Mouse (Mus musculus) CD8-positive naive resting alpha-beta T cell, adult 2 months (primary cell): ENCODE data around the gene Tnfrsf1a.
"Not testable (repeated sequence)": the region's sequence is repeated elsewhere in the genome, so short reads cannot be mapped to it uniquely, and the experiment has no call there.

Source experiments
- DNase-seq, 2 experiments: peaks; one replicate each; pipeline ENCODE4 v3.0.0; 2022; ENCODE audit warnings: low read depth in 2 of 2, low spot score in 2 of 2

Gene Tnfrsf1a

GRCm38 (mm10) chr6:125348721-125349574 is at the start of gene Tnfrsf1a:
TSS of gene Tnfrsf1a (plus strand) at chr6:125349362.
- no peak for DNase-seq

DNA sequence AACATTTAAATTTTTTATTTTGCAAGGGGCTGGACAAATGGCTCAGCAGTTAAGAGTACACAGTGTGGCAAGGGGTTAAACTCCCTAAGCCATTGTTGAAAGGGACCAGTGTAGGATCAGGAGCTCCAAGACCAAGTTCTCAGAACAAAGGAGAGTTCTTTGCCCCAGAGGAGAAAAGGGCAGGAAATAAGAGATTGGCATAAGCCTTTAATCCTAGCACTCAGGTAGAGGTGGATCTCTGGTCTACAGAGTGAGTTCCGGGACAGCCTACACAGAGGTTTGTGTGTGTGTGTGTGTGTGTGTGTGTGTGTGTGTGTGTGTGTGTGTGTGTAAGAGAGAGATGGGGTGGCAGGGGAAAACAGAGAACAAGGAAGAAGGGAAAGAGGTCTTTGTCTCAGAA is 48.2 kb upstream of the Tnfrsf1a start:
- no peak for DNase-seq

GRCm38 (mm10) chr6:125302231-125302982 is 46.8 kb upstream of the Tnfrsf1a start:
- no peak for DNase-seq

GRCm38 (mm10) chr6:125303242-125303641 is 45.9 kb upstream of the Tnfrsf1a start:
- DNase-seq, result no peak

GRCm38 (mm10) chr6:125304408-125304807 is 44.8 kb upstream of the Tnfrsf1a start:
- DNase-seq, result not testable (repeated sequence)

- no peak for DNase-seq
Observed at GRCm38 (mm10) chr6:125305465-125305864, 43.7 kb upstream of the Tnfrsf1a start.

GRCm38 (mm10) chr6:125307091-125307490 is 42.1 kb upstream of the Tnfrsf1a start:
- DNase-seq, result no peak

- no peak for DNase-seq
Observed at GRCm38 (mm10) chr6:125308921-125309320, 40.2 kb upstream of the Tnfrsf1a start.

GRCm38 (mm10) chr6:125309406-125309805 is 39.8 kb upstream of the Tnfrsf1a start:
- DNase-seq, result no peak

- no peak for DNase-seq
Observed at GRCm38 (mm10) chr6:125312171-125312570, 37.0 kb upstream of the Tnfrsf1a start.

GRCm38 (mm10) chr6:125312581-125313355 is 36.4 kb upstream of the Tnfrsf1a start:
- DNase-seq, result no peak

- no peak for DNase-seq
Observed at GRCm38 (mm10) chr6:125313546-125314230, 35.5 kb upstream of the Tnfrsf1a start, which contains the start of gene Ltbr. TSS of gene Ltbr (minus strand) at chr6:125313885.

- no peak for DNase-seq
Observed at GRCm38 (mm10) chr6:125314231-125314563, 35.0 kb upstream of the Tnfrsf1a start.

DNA sequence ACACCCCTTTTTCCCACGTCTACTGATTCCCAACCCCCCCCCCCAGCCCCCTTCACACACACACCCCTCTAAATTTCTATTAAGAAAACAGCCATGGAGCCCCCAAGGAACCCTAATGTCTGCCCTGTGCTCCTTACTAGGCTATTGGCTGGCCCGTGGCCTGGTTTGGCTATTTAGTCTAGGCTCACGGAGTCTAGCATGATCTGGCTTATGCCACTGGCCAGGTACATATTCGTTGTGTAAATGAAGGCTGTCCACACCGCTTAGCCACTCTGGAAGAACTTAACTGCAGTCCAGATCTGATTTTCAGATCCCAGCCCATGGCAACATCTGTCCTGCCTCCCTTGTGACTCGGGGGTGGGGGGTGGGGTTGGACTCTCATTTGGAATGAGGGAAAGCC is 34.4 kb upstream of the Tnfrsf1a start:
- no peak for DNase-seq

DNA sequence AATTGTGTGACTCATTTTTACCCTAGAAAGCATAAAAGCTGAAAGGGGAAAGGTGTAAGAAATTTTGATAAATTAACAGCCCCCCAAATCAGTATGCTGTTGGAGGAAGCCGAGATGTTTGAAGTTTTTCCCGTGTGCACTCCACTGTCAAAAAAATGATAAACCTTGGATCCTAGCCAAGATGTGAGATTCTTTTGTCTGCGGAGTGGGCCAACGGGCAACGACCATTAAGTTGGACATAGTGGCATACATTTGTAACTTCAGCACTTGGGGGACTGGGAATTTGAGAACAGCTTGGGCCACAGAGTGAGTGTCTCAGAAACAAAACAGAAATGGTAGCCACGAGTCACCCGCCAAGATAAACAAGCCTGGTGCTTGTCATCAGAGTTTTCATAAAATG is 32.1 kb upstream of the Tnfrsf1a start:
- DNase-seq, result no peak

DNA sequence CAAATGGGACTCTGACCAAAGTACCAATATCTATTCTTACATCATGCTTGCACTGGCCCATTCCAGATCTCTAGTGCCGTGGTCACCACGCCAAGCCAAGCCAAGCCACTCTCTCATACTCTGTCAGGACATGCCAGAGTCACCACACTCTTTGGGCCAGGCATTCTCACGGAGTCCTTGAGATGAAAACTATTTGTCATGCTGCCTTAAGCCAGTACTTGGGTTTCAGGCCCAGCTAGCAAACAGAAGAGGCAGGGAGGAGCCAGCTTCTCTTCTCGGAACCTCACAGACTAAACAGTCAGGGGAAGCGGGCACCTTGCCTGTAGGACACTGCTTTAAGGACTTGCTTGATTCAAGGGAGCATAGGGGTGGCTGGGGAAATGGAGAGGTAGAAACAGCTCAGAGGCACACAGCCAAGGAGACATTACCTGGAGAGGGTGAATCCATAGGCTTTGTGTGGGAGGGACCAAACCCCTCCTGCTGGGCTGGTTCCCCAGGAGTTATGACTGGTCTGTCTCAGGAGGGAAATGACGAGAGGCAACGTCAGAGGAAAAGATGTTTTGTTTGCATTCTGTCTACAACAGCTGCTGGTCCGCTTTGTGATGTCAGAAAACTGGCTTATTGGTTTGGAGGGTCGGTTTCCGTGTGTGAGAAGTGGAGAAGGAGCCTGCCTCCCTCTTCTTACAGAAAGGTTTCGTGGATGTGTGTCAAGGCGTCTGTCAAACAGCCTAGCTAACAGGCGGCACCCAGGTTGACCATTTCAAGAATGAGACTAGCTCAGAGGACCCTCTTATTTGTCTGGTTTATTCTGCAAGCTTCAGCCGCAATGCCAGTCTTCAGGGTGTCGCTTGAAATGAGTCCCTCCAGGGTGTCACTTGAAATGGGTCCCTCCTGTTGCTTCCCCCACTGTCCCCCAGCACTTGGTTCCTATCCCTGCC is 29.9 kb upstream of the Tnfrsf1a start:
- no peak for DNase-seq

- no peak for DNase-seq
Observed at GRCm38 (mm10) chr6:125319919-125320296, 29.3 kb upstream of the Tnfrsf1a start.

- no peak for DNase-seq
Observed at GRCm38 (mm10) chr6:125320323-125320722, 28.8 kb upstream of the Tnfrsf1a start, which contains the start of gene Scnn1a. TSS of gene Scnn1a (plus strand) at chr6:125320659.

DNA sequence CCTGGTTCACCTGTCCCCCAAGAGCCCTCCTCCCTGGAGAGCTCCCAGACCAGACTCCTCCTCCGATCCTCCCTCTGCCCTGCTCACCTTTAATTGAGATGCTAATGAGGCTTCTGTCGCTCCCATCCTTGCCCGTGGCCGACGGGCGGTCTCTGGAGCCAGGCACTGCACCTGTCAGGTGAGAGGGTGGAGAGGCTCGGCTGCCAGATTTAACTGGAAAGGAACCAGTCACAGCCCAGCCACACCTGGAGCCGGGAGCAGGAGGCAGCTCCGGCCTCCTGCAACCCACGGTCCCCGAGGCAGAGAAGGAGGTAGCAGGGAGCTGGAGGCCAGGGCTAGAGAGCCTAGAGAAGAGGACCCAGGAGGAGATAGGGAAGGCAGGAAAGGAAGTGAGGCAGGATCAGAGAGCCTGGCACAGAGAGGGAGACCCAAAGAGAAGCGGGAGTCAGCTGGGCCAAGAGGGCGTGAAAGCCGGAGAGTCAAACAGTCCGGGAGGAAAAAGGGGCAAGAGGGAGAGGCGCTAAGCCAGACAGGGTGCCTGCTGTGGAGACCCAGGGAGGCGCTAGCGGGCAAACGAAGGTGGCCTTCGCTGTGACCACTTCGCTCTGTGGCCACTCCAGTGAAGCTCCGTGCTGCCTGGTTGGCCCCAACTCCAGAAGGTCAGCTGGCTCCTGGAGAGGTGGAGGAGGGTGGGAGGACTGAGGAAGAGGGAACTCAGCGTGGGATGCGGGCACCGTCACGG is 27.9 kb upstream of the Tnfrsf1a start:
- DNase-seq, result no peak
